Mouse (Mus musculus) c-Kit-positive CD71-positive TER-119-positive erythroid progenitor cells, embryonic 14.5 days (primary cell): ENCODE data around the gene Pabpn1l.

ENCODE experiments used
- DNase-seq: peaks from one replicate; pipeline ENCODE4 v3.0.0-alpha.2; 2013; ENCODE audit warnings: low spot score

Gene Pabpn1l

DNA sequence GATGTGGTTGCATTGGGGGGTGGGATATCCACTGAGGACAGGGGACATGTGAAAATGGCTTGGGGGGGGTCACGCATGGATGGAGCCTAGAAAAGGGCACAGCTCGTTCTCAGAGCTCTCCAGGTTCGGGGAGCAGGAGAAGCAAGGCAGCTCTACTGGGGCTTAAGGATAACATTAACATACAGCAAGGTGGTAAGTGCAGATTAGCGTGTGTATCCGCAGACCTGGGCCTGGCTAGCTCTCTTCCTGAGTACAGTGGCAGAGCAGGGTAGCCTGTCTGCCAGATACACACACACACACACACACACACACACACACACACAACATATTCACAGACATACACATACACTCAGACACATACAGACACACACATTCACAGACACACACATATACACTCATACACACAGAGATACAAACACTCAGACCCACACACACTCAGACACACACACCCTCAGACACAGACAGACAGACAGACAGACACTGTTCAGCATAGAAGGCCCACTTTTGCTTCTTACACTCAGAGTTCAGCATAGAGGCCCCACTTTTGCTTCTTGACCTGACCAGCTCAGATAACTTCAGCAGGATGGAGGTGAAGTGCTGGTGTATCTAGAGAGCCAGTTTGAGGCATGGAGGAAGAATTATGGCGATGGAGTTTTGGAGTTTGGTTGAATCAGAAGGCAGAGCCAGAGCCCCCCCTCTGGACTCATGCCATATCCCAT, 3.7 kb downstream of the Pabpn1l start:
- peak; percentile 77 for DNase-seq

- peak; percentile 75 for DNase-seq
Observed at GRCm38 (mm10) chr8:122617947-122618546, 4.5 kb downstream of the Pabpn1l start.

DNA sequence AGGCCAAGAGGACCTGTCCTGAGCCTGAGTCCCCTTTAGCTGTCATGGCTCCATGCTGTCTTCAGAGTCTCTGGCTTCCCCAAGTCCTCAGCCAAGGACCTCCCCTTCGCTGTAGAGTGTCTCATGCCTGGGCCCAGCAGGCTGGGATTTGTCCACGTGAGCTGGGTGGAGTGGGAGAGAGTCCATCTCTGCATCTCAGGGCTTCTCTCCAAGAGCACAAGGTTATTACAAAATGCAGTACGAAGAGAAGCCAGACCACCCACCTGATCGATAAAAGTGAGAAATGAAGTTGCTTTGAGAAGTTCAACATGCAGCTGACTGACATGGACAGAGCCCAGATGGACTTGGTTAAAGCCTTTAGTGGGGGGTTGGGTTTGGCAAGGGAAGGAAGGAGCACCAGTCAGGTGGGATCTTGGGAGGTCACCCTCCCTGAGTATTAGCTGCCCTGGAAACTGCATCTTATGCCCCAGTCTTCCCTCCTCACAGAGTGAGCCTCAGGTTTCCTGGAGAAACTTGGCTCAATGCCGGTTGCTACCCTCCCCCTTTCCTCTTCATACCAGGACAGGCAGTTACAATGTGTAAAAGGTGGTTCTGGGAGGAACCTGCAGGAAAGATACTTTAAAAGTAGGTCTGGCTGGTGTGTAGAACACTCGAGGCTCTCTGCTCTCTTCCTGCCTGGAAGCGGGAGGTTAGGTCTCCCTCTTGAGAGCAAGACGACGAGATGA, 6.2 kb downstream of the Pabpn1l start:
- no peak for DNase-seq

GRCm38 (mm10) chr8:122611295-122612133, 11.0 kb downstream of the Pabpn1l start, which contains the start of the genes Galns and Trappc2l:
Gene Galns, minus strand, starts transcription at chr8:122611463.
Gene Trappc2l, plus strand, starts transcription at chr8:122611640.
- peak; percentile 99 for DNase-seq

DNA sequence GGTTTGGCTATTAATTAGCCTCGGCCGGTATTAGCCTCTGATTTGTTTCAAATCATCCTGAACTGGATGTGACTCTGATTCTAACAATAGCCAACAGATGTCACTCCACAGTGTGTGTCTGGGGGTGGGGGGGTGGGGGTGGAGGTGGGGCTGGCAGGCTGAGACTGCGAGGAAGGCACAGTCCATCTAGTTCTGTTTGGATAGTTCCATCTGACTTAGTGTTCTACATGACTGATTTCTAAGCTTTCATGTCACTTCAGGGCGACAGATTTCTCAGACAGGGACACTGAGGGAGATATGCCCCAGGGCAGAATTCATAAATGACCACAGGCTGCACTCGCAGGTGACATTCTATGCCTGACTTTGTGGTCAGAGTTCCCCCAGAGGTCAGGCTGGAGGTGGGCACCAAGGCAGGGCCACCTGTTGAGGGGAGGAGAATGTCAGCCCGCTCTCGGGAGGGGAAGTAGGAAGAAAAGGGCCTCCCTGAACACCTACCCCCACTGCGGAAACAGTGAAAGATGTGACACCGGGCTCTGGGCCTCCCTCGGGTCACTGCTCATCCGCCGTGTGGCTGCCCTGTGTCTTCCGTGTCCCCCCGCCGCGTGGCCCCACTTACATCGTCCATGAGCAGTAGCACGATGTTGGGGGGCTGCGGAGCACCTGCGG, 11.8 kb downstream of the Pabpn1l start:
- DNase-seq = no peak

- DNase-seq = no peak
Observed at GRCm38 (mm10) chr8:122610209-122610608, 12.3 kb downstream of the Pabpn1l start.

- DNase-seq = no peak
Observed at GRCm38 (mm10) chr8:122606810-122607209, 15.7 kb downstream of the Pabpn1l start.

DNA sequence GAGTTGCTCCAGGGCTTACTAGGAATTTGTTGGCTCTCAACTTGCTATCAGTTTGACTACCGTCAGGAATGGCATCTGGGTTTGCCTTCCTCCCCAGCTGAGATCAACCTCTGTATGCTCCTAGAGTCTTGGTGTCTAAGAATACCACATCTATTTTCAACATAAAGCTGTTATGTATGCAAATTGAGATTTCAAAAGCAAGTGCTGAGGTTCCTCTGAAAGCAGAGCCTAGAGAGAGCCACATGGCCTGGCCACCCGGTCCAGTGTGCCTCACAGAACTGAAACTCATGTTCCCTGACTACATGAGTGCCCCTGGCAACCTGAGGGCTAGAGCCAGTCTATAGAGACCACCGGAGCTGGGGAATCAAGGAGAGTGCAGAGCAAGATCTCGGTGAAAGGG, 17.2 kb downstream of the Pabpn1l start:
- DNase-seq = no peak

- no peak for DNase-seq
Observed at GRCm38 (mm10) chr8:122604640-122605039, 17.9 kb downstream of the Pabpn1l start.

DNA sequence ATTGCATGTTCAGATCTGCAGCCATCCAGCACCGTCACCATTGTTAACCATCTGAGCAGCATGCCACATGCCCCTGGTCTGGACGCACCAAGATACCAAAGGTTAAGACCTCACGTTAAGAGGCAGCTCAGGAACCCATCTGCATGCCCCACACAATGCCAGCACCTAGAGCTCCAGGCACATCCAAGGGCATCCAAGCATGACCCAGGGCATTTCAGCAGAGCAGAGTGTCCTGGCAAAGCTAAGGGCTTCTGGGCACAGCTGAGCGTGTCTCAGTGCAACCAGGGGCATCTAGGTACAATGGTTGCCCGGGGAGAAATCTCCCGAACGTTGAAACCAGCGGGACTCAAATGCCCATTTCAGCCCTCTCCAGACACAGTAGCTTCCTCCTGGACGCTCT, 21.9 kb downstream of the Pabpn1l start:
- no peak for DNase-seq

DNA sequence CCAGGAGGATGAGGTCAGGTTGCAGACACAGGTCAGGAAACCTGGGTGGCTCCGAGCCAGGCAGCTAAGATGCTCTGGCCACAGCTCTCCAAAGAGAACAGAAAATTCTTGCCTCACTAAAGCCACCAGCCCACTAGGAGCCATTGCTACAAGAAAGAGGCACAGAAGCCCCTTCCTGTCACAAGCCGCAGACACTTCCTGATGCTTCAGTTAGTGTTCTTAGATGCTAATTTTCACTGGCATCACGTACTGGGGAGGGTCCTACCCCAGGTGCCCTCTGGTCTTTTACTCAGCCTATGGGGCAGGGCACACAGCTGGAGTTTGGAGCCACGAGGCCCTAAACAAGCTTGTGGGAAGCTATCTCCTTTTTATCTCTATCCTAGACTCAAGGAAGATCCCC, 26.5 kb downstream of the Pabpn1l start:
- no peak for DNase-seq

DNA sequence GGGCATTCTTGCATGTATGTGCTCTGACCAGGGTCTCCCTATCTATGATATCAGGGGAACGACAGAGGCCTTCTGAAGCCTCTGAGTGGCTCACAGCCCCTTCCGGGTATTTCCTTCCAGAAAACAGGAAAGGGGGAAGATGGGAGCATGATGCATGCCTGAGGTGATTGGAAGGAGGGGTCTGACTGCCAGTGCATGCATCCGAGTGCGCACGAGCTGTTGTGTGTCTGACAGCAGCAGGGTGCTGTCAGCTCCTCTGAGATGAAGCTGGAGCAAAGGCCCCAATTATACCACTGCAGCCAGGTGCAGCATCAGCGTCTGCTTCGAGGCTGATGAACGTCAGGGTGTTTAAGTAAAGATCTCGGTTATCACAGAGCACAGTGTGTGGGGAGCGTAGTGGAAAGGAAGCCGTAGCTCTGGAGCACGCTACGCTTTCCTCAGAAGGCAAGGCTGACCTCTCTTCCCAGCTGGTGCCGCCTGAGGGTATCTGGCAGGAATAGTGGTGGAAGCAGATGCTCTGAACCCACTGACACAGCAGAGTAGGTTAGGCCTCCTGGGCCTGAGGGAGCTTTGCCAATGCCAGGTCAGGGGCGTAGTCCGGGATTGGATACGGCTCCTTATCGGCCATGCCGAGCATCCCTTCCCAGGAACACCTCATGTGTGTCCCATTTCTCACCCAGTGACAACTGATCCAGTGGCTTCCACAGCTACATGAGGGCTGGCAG, 28.6 kb downstream of the Pabpn1l start:
- no peak for DNase-seq

- DNase-seq = no peak
Observed at GRCm38 (mm10) chr8:122593240-122593639, 29.3 kb downstream of the Pabpn1l start.

DNA sequence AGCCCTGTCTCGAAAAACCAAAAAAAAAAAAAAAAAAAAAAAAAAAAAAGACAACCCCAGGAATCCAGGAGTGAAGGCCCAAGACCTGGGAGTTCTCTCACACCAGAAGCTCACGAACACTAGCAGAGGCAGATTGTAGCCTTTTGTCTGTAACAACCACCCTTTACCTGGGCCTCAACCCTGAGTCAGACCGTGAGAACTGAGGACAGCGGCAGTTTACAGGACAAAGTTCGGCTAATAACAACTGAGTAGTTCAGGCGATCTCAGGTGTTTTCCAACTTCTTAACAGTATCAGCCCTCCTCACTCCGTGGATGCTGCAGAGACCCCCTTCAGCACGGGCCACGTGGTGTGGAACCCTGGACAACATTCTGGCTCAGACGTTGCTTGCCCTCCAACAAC, 35.8 kb downstream of the Pabpn1l start:
- no peak for DNase-seq

DNA sequence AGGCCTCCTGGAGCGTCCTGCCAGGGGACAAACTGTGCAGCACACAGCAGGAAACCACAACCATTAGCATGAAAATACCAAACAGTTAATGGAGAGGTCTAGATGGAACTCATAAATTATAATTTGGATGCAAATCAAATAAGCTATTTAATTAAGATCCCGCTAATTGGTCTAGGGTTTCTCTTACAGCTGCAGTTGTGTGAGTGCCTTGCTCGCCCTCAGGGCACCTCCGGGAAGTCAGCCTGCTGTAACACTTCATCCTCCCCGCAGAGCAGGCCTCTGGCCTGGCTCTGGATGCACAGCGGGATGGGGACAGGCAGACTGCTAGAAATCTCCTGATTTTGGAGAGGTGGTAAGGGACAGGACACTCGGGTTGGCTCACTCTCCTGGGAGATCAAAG, 36.4 kb downstream of the Pabpn1l start:
- no peak for DNase-seq

GRCm38 (mm10) chr8:122585411-122585891, 37.1 kb downstream of the Pabpn1l start:
- DNase-seq = no peak

DNA sequence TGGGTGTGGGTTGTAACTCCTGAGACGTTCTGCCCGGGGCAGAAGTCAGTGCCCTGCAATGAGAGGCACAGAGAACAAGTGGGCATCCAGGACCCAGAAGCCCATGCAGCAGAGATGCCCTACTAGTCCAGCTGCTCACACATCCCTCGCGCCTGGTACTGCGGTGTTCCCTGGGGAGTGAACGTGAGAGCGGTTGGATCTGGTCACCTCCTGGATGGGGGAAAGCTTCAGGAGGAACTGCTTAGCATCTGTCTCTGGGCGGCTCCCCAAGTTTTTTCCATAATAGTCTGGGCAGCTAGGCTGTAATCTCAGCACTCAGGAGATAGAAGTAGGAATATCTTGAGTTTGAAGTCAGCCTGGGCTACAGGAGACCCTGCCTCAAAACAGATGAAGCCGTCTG, 37.6 kb downstream of the Pabpn1l start:
- no peak for DNase-seq

GRCm38 (mm10) chr8:122580926-122581325, 41.6 kb downstream of the Pabpn1l start:
- DNase-seq = no peak

DNA sequence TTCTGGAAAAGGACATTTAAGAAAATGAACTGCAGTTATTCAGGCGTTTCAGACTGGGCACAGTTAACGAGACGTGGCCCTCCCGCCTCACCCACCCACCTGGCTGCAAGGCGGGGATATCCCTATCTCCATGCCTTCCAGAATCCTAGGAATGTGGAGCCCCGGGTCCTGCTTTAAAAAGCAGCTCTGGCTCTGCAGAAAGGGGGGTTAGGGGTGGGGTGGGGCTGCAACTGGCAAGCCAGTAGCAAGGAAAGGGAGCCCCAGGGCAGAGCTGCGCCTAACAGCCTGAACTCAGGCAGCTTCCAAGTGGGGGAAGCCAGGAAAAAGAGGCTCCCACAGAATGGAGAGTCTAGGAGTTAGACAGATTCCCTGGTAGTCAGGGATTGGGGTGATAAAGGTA, 43.3 kb downstream of the Pabpn1l start:
- no peak for DNase-seq

DNA sequence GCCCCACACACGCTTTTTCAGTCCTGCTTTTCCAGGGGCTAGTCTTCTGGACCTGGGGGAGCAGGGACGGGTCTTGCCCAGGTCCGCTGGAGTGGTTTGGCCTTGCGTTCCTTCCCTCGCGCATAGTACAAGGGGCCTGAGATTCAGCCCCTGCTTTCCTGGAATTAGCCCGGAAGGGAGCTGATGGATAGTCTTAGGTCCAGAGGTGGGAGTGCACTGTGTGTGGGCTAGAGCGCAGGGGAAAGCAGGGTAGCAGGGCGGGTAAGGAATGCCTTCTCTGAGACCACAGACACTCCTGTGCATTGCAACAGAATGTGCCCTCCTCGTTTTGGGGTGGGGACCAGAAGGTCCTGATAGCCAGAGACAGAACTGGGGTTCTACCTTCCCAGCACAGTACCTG, 45.4 kb downstream of the Pabpn1l start:
- DNase-seq = no peak

GRCm38 (mm10) chr8:122576648-122577022, 45.9 kb downstream of the Pabpn1l start, which contains the start of gene Aprt:
Gene Aprt, minus strand, starts transcription at chr8:122576909.
- DNase-seq = peak; percentile 94
